Mouse (Mus musculus) gastrocnemius, postnatal 36 days (tissue): ENCODE measurements at regions not wholly inside any gene's neighbourhood (a gene's known extent, or its start where the extent isn't known, plus 50 kb on each side); places are given as distances from the start of the nearest gene placed in this dataset.
"Not testable (repeated sequence)": the region's sequence is repeated elsewhere in the genome, so short reads cannot be mapped to it uniquely, and the experiment has no call there.

ENCODE experiments used
- DNase-seq, 2 experiments: peaks; one replicate each; pipeline ENCODE4 v3.0.0; 2022
- intact Hi-C: fragments of 180-260 bp; cut with DNase I; formaldehyde crosslinking; loops from one replicate; pipeline ENCODE4 v1.15.1; 2025

- intact Hi-C loops: no loop called here
- no peak for DNase-seq
Measured at GRCm38 (mm10) chr14:102216581-102217368, 487.0 kb downstream of the Lmo7 start.

GRCm38 (mm10) chr14:102215267-102215964, 485.7 kb downstream of the Lmo7 start:
- no peak for DNase-seq
- intact Hi-C loops: no loop called here

- no peak for DNase-seq
- intact Hi-C loops: no loop called here
Measured at GRCm38 (mm10) chr14:102212079-102212478, 482.3 kb downstream of the Lmo7 start.

- DNase-seq: no peak
- intact Hi-C loops: no loop called here
Measured at GRCm38 (mm10) chr14:102204881-102205671, 475.3 kb downstream of the Lmo7 start.

- no peak for DNase-seq
Measured at GRCm38 (mm10) chr14:102199430-102199829, 469.7 kb downstream of the Lmo7 start.

GRCm38 (mm10) chr14:102190786-102191185, 461.0 kb downstream of the Lmo7 start:
- DNase-seq: no peak

More at GRCm38 (mm10) chr14:102199430-102199829, 469.7 kb downstream of the Lmo7 start:
- intact Hi-C loops: no loop called here

GRCm38 (mm10) chr14:102181269-102181668, 451.5 kb downstream of the Lmo7 start:
- DNase-seq: no peak
- intact Hi-C loops: no loop called here

More at GRCm38 (mm10) chr14:102190786-102191185, 461.0 kb downstream of the Lmo7 start:
- intact Hi-C loops: no loop called here

GRCm38 (mm10) chr14:102171775-102172174, 442.0 kb downstream of the Lmo7 start:
- intact Hi-C loops: no loop called here

GRCm38 (mm10) chr14:102161291-102162284, 431.8 kb downstream of the Lmo7 start:
- no peak for DNase-seq
- intact Hi-C loops: no loop called here

More at GRCm38 (mm10) chr14:102171775-102172174, 442.0 kb downstream of the Lmo7 start:
- no peak for DNase-seq

GRCm38 (mm10) chr14:102150410-102150809, 420.7 kb downstream of the Lmo7 start:
- intact Hi-C loops, DNase-seq: not testable (repeated sequence)

GRCm38 (mm10) chr14:102142720-102143119, 413.0 kb downstream of the Lmo7 start:
- intact Hi-C loops: no loop called here
- no peak for DNase-seq

- intact Hi-C loops: no loop called here
Measured at GRCm38 (mm10) chr14:102138936-102139335, 409.2 kb downstream of the Lmo7 start.

GRCm38 (mm10) chr14:102118166-102118565, 388.4 kb downstream of the Lmo7 start:
- DNase-seq: no peak

More at GRCm38 (mm10) chr14:102138936-102139335, 409.2 kb downstream of the Lmo7 start:
- no peak for DNase-seq

GRCm38 (mm10) chr14:102106165-102106564, 376.4 kb downstream of the Lmo7 start:
- no peak for DNase-seq

More at GRCm38 (mm10) chr14:102118166-102118565, 388.4 kb downstream of the Lmo7 start:
- intact Hi-C loops: no loop called here

GRCm38 (mm10) chr14:102094105-102094504, 364.3 kb downstream of the Lmo7 start:
- intact Hi-C loops: no loop called here

More at GRCm38 (mm10) chr14:102106165-102106564, 376.4 kb downstream of the Lmo7 start:
- intact Hi-C loops: no loop called here

GRCm38 (mm10) chr14:102092557-102092956, 362.8 kb downstream of the Lmo7 start:
- intact Hi-C loops: no loop called here

More at GRCm38 (mm10) chr14:102094105-102094504, 364.3 kb downstream of the Lmo7 start:
- no peak for DNase-seq

GRCm38 (mm10) chr14:102048932-102049331, 319.2 kb downstream of the Lmo7 start:
- DNase-seq: no peak
- intact Hi-C loops: no loop called here

More at GRCm38 (mm10) chr14:102092557-102092956, 362.8 kb downstream of the Lmo7 start:
- DNase-seq: no peak

GRCm38 (mm10) chr14:102048485-102048884, 318.7 kb downstream of the Lmo7 start:
- no peak for DNase-seq

GRCm38 (mm10) chr14:102038145-102038544, 308.4 kb downstream of the Lmo7 start:
- intact Hi-C loops: no loop called here
- DNase-seq: no peak

More at GRCm38 (mm10) chr14:102048485-102048884, 318.7 kb downstream of the Lmo7 start:
- intact Hi-C loops: no loop called here
